33 mouse cellular contexts compared by ENCODE assay signal in the genomic region with DNA sequence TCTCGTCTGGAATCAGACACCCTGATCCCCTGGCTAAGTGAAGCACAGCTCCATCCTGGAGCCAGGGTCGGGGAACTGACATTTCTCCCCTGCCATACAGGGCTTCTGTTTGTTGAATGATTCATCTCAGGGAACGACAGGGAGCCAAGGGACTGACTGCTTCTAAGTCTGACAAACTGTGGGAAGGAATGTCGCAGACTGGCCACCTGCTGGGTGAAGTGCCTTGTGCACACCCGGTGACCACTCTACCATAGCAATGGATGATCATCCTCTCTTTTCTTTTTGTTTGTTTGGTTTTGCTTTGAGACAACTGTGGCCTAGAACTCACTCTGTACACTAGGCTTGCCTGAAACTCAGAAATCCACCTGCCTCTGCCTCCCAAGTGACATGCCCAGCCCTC. TPM values are rescaled to one million over a fixed set of nuclear protein-coding genes. Genes with fewer than 3 reads are reported as not detected.
"Had no signal": no experiment of that assay in that cellular context is flagged by ENCODE, and none has a peak within 500 bp of the region (broad histone marks: within the 10 kb centered on the region; RNA-seq: fewer than 3 reads in every experiment).

No protein-coding gene starts in this region.

- H3K4me1 ChIP-seq: heart, embryonic 15.5 days; hindbrain, embryonic 15.5 days; limb, embryonic 13.5 days; limb, embryonic 15.5 days had no signal

- H3K4me3 ChIP-seq: heart, adult 2 months; heart, embryonic 13.5 days; heart, embryonic 15.5 days; hindbrain, embryonic 13.5 days; hindbrain, embryonic 15.5 days; kidney, embryonic 15.5 days; limb, embryonic 13.5 days; limb, embryonic 15.5 days; liver, embryonic 12.5 days had no signal

- H3K27ac ChIP-seq: heart, adult 2 months; heart, embryonic 13.5 days; heart, embryonic 15.5 days; hindbrain, embryonic 13.5 days; hindbrain, embryonic 15.5 days; hindbrain, postnatal 0 days; kidney, embryonic 15.5 days; kidney, postnatal 0 days; limb, embryonic 13.5 days; limb, embryonic 15.5 days; liver, embryonic 12.5 days had no signal

- H3K36me3 ChIP-seq: heart, embryonic 13.5 days; heart, embryonic 15.5 days; hindbrain, embryonic 13.5 days; hindbrain, embryonic 15.5 days; kidney, embryonic 15.5 days; limb, embryonic 13.5 days; limb, embryonic 15.5 days; liver, embryonic 12.5 days had no signal

- H3K27me3 ChIP-seq: hindbrain, embryonic 13.5 days; hindbrain, embryonic 15.5 days; kidney, embryonic 15.5 days; limb, embryonic 13.5 days; limb, embryonic 15.5 days had no signal

- H3K9me3 ChIP-seq: heart, embryonic 13.5 days; heart, embryonic 15.5 days; hindbrain, embryonic 13.5 days; hindbrain, embryonic 15.5 days; kidney, embryonic 15.5 days; limb, embryonic 13.5 days; limb, embryonic 15.5 days; liver, embryonic 12.5 days had no signal

- DNase-seq: gastrocnemius, postnatal 14 days; gastrocnemius, postnatal 36 days; heart, adult 11 months; heart, adult 2 months; heart, postnatal 14 days; heart, postnatal 36 days; kidney, adult 11 months; kidney, adult 2 months; kidney, adult 9 months; kidney, postnatal 14 days; kidney, postnatal 36 days; layer of hippocampus, adult 9-11 months; layer of hippocampus, postnatal 36 days; left cerebral cortex, postnatal 4 days had no signal

RNA-seq across cellular contexts. Expression of gene Trcg1, which starts 6.6 kb away (rescaled TPM):
- polyA plus RNA-seq: gonadal fat pad, adult 2 months; heart, adult 2 months; heart, embryonic 11.5 days; heart, embryonic 15.5 days; heart, postnatal 0 days; hindbrain, embryonic 11.5 days; hindbrain, embryonic 13.5 days; hindbrain, embryonic 15.5 days; hindbrain, postnatal 0 days; intestine, embryonic 14.5 days; intestine, embryonic 16.5 days; kidney, adult 2 months; kidney, embryonic 15.5 days; large intestine, adult 2 months; limb, embryonic 11.5 days; limb, embryonic 13.5 days; limb, embryonic 15.5 days; liver, adult 2 months; liver, embryonic 12.5 days had no signal
